Mouse (Mus musculus) neural tube, embryonic 10.5 days (tissue): ENCODE measurements at regions not wholly inside any gene's neighbourhood (a gene's known extent, or its start where the extent isn't known, plus 50 kb on each side); places are given as distances from the start of the nearest gene placed in this dataset.
"Not testable (repeated sequence)": the region's sequence is repeated elsewhere in the genome, so short reads cannot be mapped to it uniquely, and the experiment has no call there.

ENCODE experiments used
- DNase-seq: peaks from one replicate; pipeline ENCODE4 v3.0.0-alpha.2; 2017; ENCODE audit warnings: low spot score; ENCODE audit errors: extremely low spot score

GRCm38 (mm10) chr17:85886237-85886636 lies 198.2 kb upstream of the Six2 start:
- no peak for DNase-seq

GRCm38 (mm10) chr17:85881636-85882170 lies 193.6 kb upstream of the Six2 start:
- DNase-seq = no peak

GRCm38 (mm10) chr17:85881046-85881445 lies 193.0 kb upstream of the Six2 start:
- DNase-seq = no peak

GRCm38 (mm10) chr17:85877426-85877825 lies 189.4 kb upstream of the Six2 start:
- DNase-seq = peak; percentile 49

GRCm38 (mm10) chr17:85876853-85877252 lies 188.8 kb upstream of the Six2 start:
- DNase-seq = no peak

- DNase-seq = no peak
Measured at GRCm38 (mm10) chr17:85873853-85874586, 185.9 kb upstream of the Six2 start.

GRCm38 (mm10) chr17:85872903-85873413 lies 184.9 kb upstream of the Six2 start:
- no peak for DNase-seq

GRCm38 (mm10) chr17:85870406-85870805 lies 182.3 kb upstream of the Six2 start:
- DNase-seq = peak; percentile 42

- DNase-seq = peak; percentile 46
Measured at GRCm38 (mm10) chr17:85869179-85869578, 181.1 kb upstream of the Six2 start.

GRCm38 (mm10) chr17:85867945-85868616 lies 180.0 kb upstream of the Six2 start:
- DNase-seq = no peak

- DNase-seq = no peak
Measured at GRCm38 (mm10) chr17:85866581-85866980, 178.5 kb upstream of the Six2 start.

GRCm38 (mm10) chr17:85865940-85866339 lies 177.9 kb upstream of the Six2 start:
- no peak for DNase-seq

GRCm38 (mm10) chr17:85861328-85861727 lies 173.3 kb upstream of the Six2 start:
- DNase-seq = no peak

GRCm38 (mm10) chr17:85860797-85861196 lies 172.7 kb upstream of the Six2 start:
- no peak for DNase-seq

- no peak for DNase-seq
Measured at GRCm38 (mm10) chr17:85859926-85860707, 172.0 kb upstream of the Six2 start.

GRCm38 (mm10) chr17:85858516-85858915 lies 170.4 kb upstream of the Six2 start:
- DNase-seq = no peak

GRCm38 (mm10) chr17:85857705-85858472 lies 169.8 kb upstream of the Six2 start:
- DNase-seq = no peak

- not testable (repeated sequence) for DNase-seq
Measured at GRCm38 (mm10) chr17:85856894-85857293, 168.8 kb upstream of the Six2 start.

- DNase-seq = no peak
Measured at GRCm38 (mm10) chr17:85853156-85853555, 165.1 kb upstream of the Six2 start.

- DNase-seq = no peak
Measured at GRCm38 (mm10) chr17:85848526-85848925, 160.5 kb upstream of the Six2 start.

GRCm38 (mm10) chr17:85847756-85848155 lies 159.7 kb upstream of the Six2 start:
- DNase-seq = peak; percentile 49
